Comparison of ENCODE assay signal across 26 mouse cellular contexts in the genomic region with DNA sequence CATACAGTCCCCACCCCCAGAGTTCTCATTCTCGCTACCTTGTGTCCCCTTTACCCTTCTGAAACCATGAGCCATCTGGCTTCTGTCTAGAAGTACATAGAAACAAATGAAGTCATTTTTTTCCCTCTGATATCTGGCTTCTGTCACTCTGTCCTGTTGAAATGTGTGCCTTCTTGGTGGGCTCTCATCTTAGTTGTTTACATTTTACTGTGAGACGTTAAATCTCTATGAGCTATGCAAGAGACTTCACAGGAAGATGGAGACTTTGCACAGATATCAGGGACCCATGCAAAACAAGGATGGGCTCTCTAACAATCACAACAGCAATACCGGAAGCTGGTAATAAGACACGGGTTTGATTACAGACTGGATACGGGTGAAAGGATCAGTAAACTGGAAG.
A peak's percentile ranks its signal among the peaks of the same experiment; 100 is the strongest.
DNase-seq lines count a peak whose midpoint lies in the region; ATAC-seq and TF ChIP-seq lines count a peak whose summit lies in the region.
"Had no signal": no experiment of that assay in that cellular context is flagged by ENCODE, and none has a peak within 500 bp of the region (broad histone marks: within the 10 kb centered on the region; RNA-seq: fewer than 3 reads in every experiment).

No protein-coding gene starts in this region.

- TF ChIP-seq POLR2A in cerebellum, adult 2 months (IDR thresholded peaks at IDR 0.05; ENCODE audit: borderline replicate concordance, insufficient read depth, low read length): no peak

- no peak overlapping the region for H3K9ac ChIP-seq in kidney, embryonic 14.5 days (ENCODE audit: low read depth, low read length)
- H3K9ac ChIP-seq in kidney, embryonic 16.5 days (replicated peaks; ENCODE audit: low read length): no peak overlapping the region
- H3K9ac ChIP-seq in stomach, embryonic 14.5 days (replicated peaks; ENCODE audit: low read depth, low read length): no peak overlapping the region
- H3K9ac ChIP-seq in stomach, postnatal 0 days (ENCODE audit: low read length): no peak overlapping the region
- H3K9ac ChIP-seq in stomach, embryonic 15.5 days: no peak overlapping the region
- H3K9ac ChIP-seq: embryonic facial prominence, embryonic 12.5 days; forebrain, embryonic 12.5 days; forebrain, embryonic 15.5 days; heart, embryonic 13.5 days; hindbrain, embryonic 14.5 days had no signal

- H3K4me2 ChIP-seq in kidney, embryonic 14.5 days (replicated peaks; ENCODE audit: low read depth, low read length): no peak overlapping the region
- H3K4me2 ChIP-seq in kidney, embryonic 16.5 days (replicated peaks; ENCODE audit: low read depth, low read length): no peak overlapping the region
- H3K4me2 ChIP-seq in stomach, embryonic 14.5 days (replicated peaks; ENCODE audit: low read depth, low read length): no peak overlapping the region
- H3K4me2 ChIP-seq in stomach, postnatal 0 days (replicated peaks; ENCODE audit: low read depth): no peak overlapping the region
- H3K4me2 ChIP-seq in stomach, embryonic 15.5 days: no peak overlapping the region
- H3K4me2 ChIP-seq: embryonic facial prominence, embryonic 12.5 days; forebrain, embryonic 12.5 days; forebrain, embryonic 15.5 days; heart, embryonic 13.5 days; hindbrain, embryonic 14.5 days had no signal

- no peak for TF ChIP-seq CTCF in stomach, postnatal 0 days (IDR thresholded peaks at IDR 0.05; ENCODE audit: low read depth)
- no peak for TF ChIP-seq CTCF in cerebellum, adult 2 months (IDR thresholded peaks at IDR 0.05; ENCODE audit: borderline replicate concordance, insufficient read depth, low read depth, low read length)

- H3K4me1 ChIP-seq in kidney, embryonic 14.5 days (ENCODE audit: control insufficient read depth, insufficient read depth, low read length): peaks cover 7% of the 10 kb centered on the region; the same call in 1 of the 2 replicates
- peaks cover 7% of the 10 kb centered on the region for H3K4me1 ChIP-seq in kidney, embryonic 16.5 days (ENCODE audit: insufficient read depth, low read length)
- no peaks in the 10 kb centered on the region for H3K4me1 ChIP-seq in stomach, embryonic 14.5 days (ENCODE audit: control insufficient read depth, insufficient read depth, low read length)
- H3K4me1 ChIP-seq in stomach, postnatal 0 days (replicated peaks; ENCODE audit: control insufficient read depth, insufficient read depth): no peaks in the 10 kb centered on the region
- H3K4me1 ChIP-seq in stomach, embryonic 15.5 days: no peaks in the 10 kb centered on the region
- no peaks in the 10 kb centered on the region; the same call in 1 of the 2 replicates for H3K4me1 ChIP-seq in cerebellum, adult 2 months (ENCODE audit: control insufficient read depth, insufficient read depth, low read length)
- H3K4me1 ChIP-seq: embryonic facial prominence, embryonic 12.5 days; forebrain, embryonic 12.5 days; forebrain, embryonic 15.5 days; heart, embryonic 10.5 days had no signal

- TF ChIP-seq EP300 in stomach, postnatal 0 days (optimal IDR thresholded peaks at IDR 0.05): no peak

- H3K36me3 ChIP-seq in kidney, embryonic 14.5 days (ENCODE audit: control insufficient read depth, insufficient read depth, low read length): no peaks in the 10 kb centered on the region
- no peaks in the 10 kb centered on the region for H3K36me3 ChIP-seq in kidney, embryonic 16.5 days (ENCODE audit: insufficient read depth, low read length)
- H3K36me3 ChIP-seq in stomach, embryonic 14.5 days (ENCODE audit: control insufficient read depth, insufficient read depth, low read length): no peaks in the 10 kb centered on the region
- H3K36me3 ChIP-seq in stomach, postnatal 0 days (ENCODE audit: control insufficient read depth, insufficient read depth, low read length): no peaks in the 10 kb centered on the region
- H3K36me3 ChIP-seq in stomach, embryonic 15.5 days: no peaks in the 10 kb centered on the region
- H3K36me3 ChIP-seq: embryonic facial prominence, embryonic 12.5 days; forebrain, embryonic 12.5 days; forebrain, embryonic 15.5 days; heart, embryonic 10.5 days; heart, embryonic 13.5 days had no signal

- no peaks in the 10 kb centered on the region for H3K9me3 ChIP-seq in kidney, embryonic 14.5 days (ENCODE audit: control insufficient read depth, low read length)
- H3K9me3 ChIP-seq in kidney, embryonic 16.5 days (ENCODE audit: low read length): no peaks in the 10 kb centered on the region
- no peaks in the 10 kb centered on the region for H3K9me3 ChIP-seq in stomach, embryonic 14.5 days (ENCODE audit: control insufficient read depth, low read depth, low read length)
- H3K9me3 ChIP-seq in stomach, postnatal 0 days (ENCODE audit: control insufficient read depth, low read length): no peaks in the 10 kb centered on the region
- H3K9me3 ChIP-seq in stomach, embryonic 15.5 days: no peaks in the 10 kb centered on the region
- H3K9me3 ChIP-seq: embryonic facial prominence, embryonic 12.5 days; forebrain, embryonic 12.5 days; forebrain, embryonic 15.5 days; heart, embryonic 10.5 days; heart, embryonic 13.5 days had no signal

- no peak for DNase-seq in stomach, postnatal 0 days (ENCODE audit: low spot score)
- DNase-seq in cerebellum, adult 2 months: no peak
- DNase-seq: adrenal gland, adult 8-10 months; adrenal gland, postnatal 25 days; cerebellum, adult 11-12 months; cerebellum, adult 9-11 months; cerebellum, postnatal 25 days; gastrocnemius, postnatal 25 days; heart, adult 18-20 months; heart, postnatal 14 days; heart, postnatal 4 days had no signal

- no peak overlapping the region; the same call in 1 of the 2 replicates for H3K27ac ChIP-seq in kidney, embryonic 14.5 days (ENCODE audit: low read depth, low read length)
- no peak overlapping the region for H3K27ac ChIP-seq in kidney, embryonic 16.5 days (ENCODE audit: low read length)
- 0 out of 2 replicates have a peak overlapping the region, but pooled peaks have one; percentile 6 for H3K27ac ChIP-seq in stomach, embryonic 14.5 days (ENCODE audit: low read length)
- no peak overlapping the region for H3K27ac ChIP-seq in stomach, postnatal 0 days (replicated peaks)
- H3K27ac ChIP-seq in stomach, embryonic 15.5 days: peak overlapping the region; percentile 11; the same call in 1 of the 2 replicates
- H3K27ac ChIP-seq in cerebellum, adult 2 months (ENCODE audit: insufficient read depth, low read length): no peak overlapping the region
- H3K27ac ChIP-seq: embryonic facial prominence, embryonic 12.5 days; forebrain, embryonic 12.5 days; forebrain, embryonic 15.5 days; heart, embryonic 10.5 days; heart, embryonic 13.5 days; hindbrain, embryonic 14.5 days; hindbrain, postnatal 0 days had no signal

- 0 out of 2 replicates have a peak, but pooled peaks have one; percentile 35 for ATAC-seq in kidney, embryonic 14.5 days (ENCODE audit: low FRiP score, low TSS enrichment)
- ATAC-seq in kidney, embryonic 16.5 days (ENCODE audit: low FRiP score, low TSS enrichment): no peak
- ATAC-seq in stomach, embryonic 14.5 days (ENCODE audit: insufficient number of reproducible peaks, insufficient read depth, low FRiP score, low read depth): no peak
- ATAC-seq in stomach, postnatal 0 days (ENCODE audit: low FRiP score, low TSS enrichment): no peak
- ATAC-seq in stomach, embryonic 15.5 days (ENCODE audit: insufficient read depth, low FRiP score, low read depth): no peak
- ATAC-seq: activated CD4-positive, CD25-positive, alpha-beta regulatory T cell, adult 4 months; CD4-positive, CD25-positive, alpha-beta regulatory T cell, adult 4 months; forebrain, embryonic 15.5 days; hindbrain, postnatal 0 days; inflammation-experienced regulatory T-cells, adult 6 months had no signal

- H3K27me3 ChIP-seq in kidney, embryonic 14.5 days (ENCODE audit: control insufficient read depth, insufficient read depth, low read length): no peaks in the 10 kb centered on the region
- peaks cover 4% of the 10 kb centered on the region; the same call in 1 of the 2 replicates for H3K27me3 ChIP-seq in kidney, embryonic 16.5 days (ENCODE audit: insufficient read depth, low read length)
- no peaks in the 10 kb centered on the region for H3K27me3 ChIP-seq in stomach, embryonic 14.5 days (ENCODE audit: control insufficient read depth, insufficient read depth, low read length)
- no peaks in the 10 kb centered on the region for H3K27me3 ChIP-seq in stomach, postnatal 0 days (ENCODE audit: control insufficient read depth, insufficient read depth, low read length)
- H3K27me3 ChIP-seq in stomach, embryonic 15.5 days (replicated peaks): no peaks in the 10 kb centered on the region
- H3K27me3 ChIP-seq in cerebellum, adult 2 months (ENCODE audit: control insufficient read depth, insufficient read depth, low read length): no peaks in the 10 kb centered on the region
- H3K27me3 ChIP-seq: embryonic facial prominence, embryonic 12.5 days; forebrain, embryonic 12.5 days; forebrain, embryonic 15.5 days; heart, embryonic 13.5 days had no signal

- H3K4me3 ChIP-seq in kidney, embryonic 14.5 days (ENCODE audit: low read length): no peak overlapping the region
- no peak overlapping the region for H3K4me3 ChIP-seq in kidney, embryonic 16.5 days (ENCODE audit: low read length)
- H3K4me3 ChIP-seq in stomach, embryonic 14.5 days (ENCODE audit: low read depth, low read length): no peak overlapping the region
- no peak overlapping the region for H3K4me3 ChIP-seq in stomach, postnatal 0 days (ENCODE audit: low read depth, low read length)
- no peak overlapping the region for H3K4me3 ChIP-seq in stomach, embryonic 15.5 days (replicated peaks)
- H3K4me3 ChIP-seq in cerebellum, adult 2 months (replicated peaks; ENCODE audit: insufficient read depth, low read depth, low read length): no peak overlapping the region
- H3K4me3 ChIP-seq: embryonic facial prominence, embryonic 12.5 days; erythroblast, embryonic 14.5 days; forebrain, embryonic 12.5 days; forebrain, embryonic 15.5 days; heart, embryonic 10.5 days; heart, embryonic 13.5 days had no signal

- 35% methylated on average over 5 of the region's 5 CpGs for WGBS in kidney, embryonic 14.5 days
- 30% methylated on average over 5 of the region's 5 CpGs for WGBS in kidney, embryonic 16.5 days
- 22% methylated on average over 5 of the region's 5 CpGs for WGBS in stomach, embryonic 14.5 days
- WGBS in stomach, postnatal 0 days: 42% methylated on average over 5 of the region's 5 CpGs
- 42% methylated on average over 5 of the region's 5 CpGs for WGBS in stomach, embryonic 15.5 days
- 84% methylated on average over 5 of the region's 5 CpGs for WGBS in cerebellum, adult 2 months

Comparison
In these comparisons a context has a peak if more than half of its experiments do, and no peak if none do; other contexts are left out.
1. H3K27ac ChIP-seq: peak in stomach, embryonic 14.5 days (single experiment) and stomach, embryonic 15.5 days (single experiment); none in kidney, embryonic 14.5 days (single experiment), kidney, embryonic 16.5 days (single experiment), stomach, postnatal 0 days (single experiment) and cerebellum, adult 2 months (single experiment).